Mouse (Mus musculus) ES-E14 (cell line): ENCODE results near the gene 2410131K14Rik. TPM values are rescaled to one million over a fixed set of nuclear protein-coding genes. Genes with fewer than 3 reads are reported as not detected.

Source experiments
- DNase-seq: peaks from one replicate; pipeline ENCODE4 v3.0.0-alpha.2; 2013; ENCODE audit warnings: low read depth, low spot score
- H3K27ac ChIP-seq: 2 replicates; pipeline ENCODE4 v1.5.1; 2012; ENCODE audit warnings: low read depth, mild to moderate bottlenecking, low read length, moderate library complexity, mixed read lengths; ENCODE audit not compliant: poor library complexity, insufficient read depth, severe bottlenecking
- H3K36me3 ChIP-seq: 2 replicates; pipeline ENCODE4 v1.6.1; 2012; ENCODE audit warnings: mild to moderate bottlenecking, low read length, moderate library complexity, mixed read lengths; ENCODE audit not compliant: control insufficient read depth, poor library complexity, insufficient read depth, severe bottlenecking
- H3K4me1 ChIP-seq, 2 experiments: fragments of 150-350 bp in 1 of 2; sonication (generic) in 1 of 2; 2 replicates each; pipeline ENCODE4 v1.6.1; 2012; ENCODE audit warnings: low read length in 2 of 2, mild to moderate bottlenecking in 1 of 2, mixed read lengths in 1 of 2; ENCODE audit not compliant: control insufficient read depth in 2 of 2, insufficient read depth in 2 of 2, poor library complexity in 1 of 2
- H3K4me3 ChIP-seq, 2 experiments: fragments of 150-350 bp in 1 of 2; sonication (generic) in 1 of 2; 2 replicates each; pipeline ENCODE4 v1.5.1; 2012; ENCODE audit warnings: low read length in 2 of 2, low read depth in 1 of 2, mild to moderate bottlenecking in 1 of 2, mixed read lengths in 1 of 2; ENCODE audit not compliant: insufficient read depth in 1 of 2, poor library complexity in 1 of 2, severe bottlenecking in 1 of 2
- H3K9ac ChIP-seq: 2 replicates; pipeline ENCODE4 v1.6.1; 2012; ENCODE audit warnings: low read depth, mild to moderate bottlenecking, low read length, mixed read lengths; ENCODE audit not compliant: poor library complexity, insufficient read depth, severe bottlenecking
- H3K9me3 ChIP-seq: fragments of 150-350 bp; sonication (generic); 2 replicates; pipeline ENCODE4 v1.6.1; 2012; ENCODE audit warnings: low read depth, mild to moderate bottlenecking, low read length; ENCODE audit not compliant: control insufficient read depth, insufficient read depth
- CHD2 ChIP-seq: IDR thresholded peaks from 2 replicates; pipeline ENCODE4 v1.6.1; 2014; ENCODE audit warnings: mild to moderate bottlenecking, low read depth, low read length, inconsistent platforms
- HCFC1 ChIP-seq: IDR thresholded peaks from 2 replicates; pipeline ENCODE4 v1.6.1; 2012; ENCODE audit warnings: low read length, inconsistent platforms, borderline replicate concordance; ENCODE audit not compliant: insufficient read depth
- MAFK ChIP-seq: IDR thresholded peaks from 2 replicates; pipeline ENCODE4 v1.6.1; 2014; ENCODE audit warnings: mild to moderate bottlenecking, low read depth, low read length, inconsistent platforms; ENCODE audit not compliant: insufficient read depth
- ZC3H11A ChIP-seq: IDR thresholded peaks from 2 replicates; pipeline ENCODE4 v1.6.1; 2012; ENCODE audit warnings: low read depth, mild to moderate bottlenecking, inconsistent platforms, low read length, borderline replicate concordance
- ZNF384 ChIP-seq: IDR thresholded peaks from 2 replicates; pipeline ENCODE4 v1.6.1; 2012; ENCODE audit warnings: low read depth, low read length, inconsistent platforms
- in situ Hi-C, 2 experiments: fragments of 600-800 bp; cut with MboI; formaldehyde crosslinking; loops; one replicate each; pipeline ENCODE4 v1.15.1; 2025; ENCODE audit warnings: low sequenced_read_pairs in 2 of 2, inconsistent platforms in 1 of 2; ENCODE audit not compliant: unreplicated experiment in 2 of 2
- total RNA-seq: library from RNA; depleted of rRNA; stranded (reverse); fragments of 300-350 nt; gene quantifications from 2 replicates; pipeline ENCODE4 v1.2.3, GENCODE M21; 2012

Gene 2410131K14Rik
- total RNA-seq, 1 experiment = 11.6 TPM

GRCm38 (mm10) chr5:118299720-118300400 lies 54.8 kb downstream of the 2410131K14Rik start:
- TF ChIP-seq CHD2 = no peak
- TF ChIP-seq ZNF384 = no peak
- TF ChIP-seq MAFK = no peak
- no peak for TF ChIP-seq HCFC1
- TF ChIP-seq ZC3H11A = no peak
- H3K4me1 ChIP-seq = peaks cover 2 to 6% of the 10 kb centered on the region in 2 experiments; a peak in 3 of 4 replicates
- DNase-seq = no peak
- H3K36me3 ChIP-seq = no peaks in the 10 kb centered on the region
- H3K9me3 ChIP-seq = no peaks in the 10 kb centered on the region
- no peak overlapping the region for H3K9ac ChIP-seq
- no peak overlapping the region for H3K4me3 ChIP-seq
- in situ Hi-C loops = no loop called here
- H3K27ac ChIP-seq = no peak overlapping the region

DNA sequence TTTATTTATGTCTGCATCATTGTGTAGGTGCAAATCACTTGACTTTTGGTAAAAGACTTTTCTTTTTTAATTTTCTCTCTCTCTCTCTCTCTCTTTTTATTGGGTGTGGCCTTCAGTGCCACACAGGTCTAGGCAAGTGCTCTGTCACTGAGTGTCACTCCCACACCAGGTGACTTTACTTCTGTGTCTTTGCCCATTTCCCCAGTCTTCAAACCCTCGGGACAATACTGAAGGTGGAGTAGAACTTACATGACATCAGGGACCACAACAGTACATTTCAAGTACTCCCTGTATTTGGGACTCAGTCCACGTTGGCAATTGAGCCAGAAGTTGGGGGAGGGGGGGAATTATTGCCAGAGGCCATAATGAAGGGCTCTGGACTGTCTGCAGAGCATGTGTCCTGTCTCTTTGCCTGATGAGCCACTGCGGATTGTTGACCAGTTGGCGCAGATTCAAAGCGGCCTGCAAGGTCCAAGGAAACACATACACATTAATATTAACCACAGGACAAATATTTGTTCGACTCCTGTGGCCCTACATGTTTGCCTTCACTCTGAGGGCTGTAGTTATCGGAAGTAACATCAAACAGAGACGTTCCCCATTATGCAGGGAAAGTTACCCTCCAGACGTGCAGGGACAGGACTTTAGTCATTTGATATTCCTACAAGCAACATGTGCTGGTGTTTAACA lies 57.6 kb downstream of the 2410131K14Rik start:
- H3K27ac ChIP-seq = no peak overlapping the region
- peaks cover 0 to 5% of the 10 kb centered on the region in 2 experiments; a peak in 3 of 4 replicates for H3K4me1 ChIP-seq
- no peak for DNase-seq
- in situ Hi-C loops = no loop called here
- no peak overlapping the region for H3K4me3 ChIP-seq
- TF ChIP-seq MAFK = no peak
- no peak overlapping the region for H3K9ac ChIP-seq
- no peaks in the 10 kb centered on the region for H3K36me3 ChIP-seq
- H3K9me3 ChIP-seq = no peaks in the 10 kb centered on the region

GRCm38 (mm10) chr5:118304970-118305618 lies 60.1 kb downstream of the 2410131K14Rik start:
- Histone ChIP-seq H3K4me1 (peaks cover 0 to 9% of the 10 kb centered on the region in 2 experiments; a peak in 2 of 4 replicates), H3K9me3 (no peaks in the 10 kb centered on the region), H3K36me3 (no peaks in the 10 kb centered on the region), H3K27ac (no peak overlapping the region), H3K9ac (no peak overlapping the region), H3K4me3 (no peak overlapping the region)
- no peak for DNase-seq
- in situ Hi-C loops = no loop called here
- no peak for TF ChIP-seq ZNF384
- TF ChIP-seq HCFC1 = no peak
- no peak for TF ChIP-seq CHD2
- TF ChIP-seq ZC3H11A = no peak
- TF ChIP-seq MAFK = no peak

DNA sequence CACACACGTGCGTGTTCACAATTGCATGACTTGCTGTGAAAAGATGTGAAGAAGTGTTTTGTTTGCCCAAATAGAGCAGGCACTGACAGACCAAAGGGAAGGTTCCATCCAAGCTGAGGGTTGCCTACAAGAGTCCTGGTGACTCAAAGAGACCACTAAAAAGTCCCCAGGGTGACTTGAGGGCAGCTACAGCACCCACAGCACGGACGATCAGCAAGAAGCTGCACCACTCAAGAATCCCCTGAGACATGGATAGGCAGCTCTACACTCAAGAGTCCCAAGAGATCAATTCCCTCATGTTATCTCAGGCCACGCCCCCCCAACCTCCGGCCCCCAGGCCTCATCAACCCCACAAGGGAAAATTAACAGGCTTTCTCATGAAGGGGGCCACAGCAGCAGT lies 65.4 kb downstream of the 2410131K14Rik start:
- H3K9me3 ChIP-seq = no peaks in the 10 kb centered on the region
- H3K4me3 ChIP-seq = no peak overlapping the region
- TF ChIP-seq ZNF384 (no peak), MAFK (no peak), HCFC1 (no peak), ZC3H11A (no peak), CHD2 (no peak)
- no peak for DNase-seq
- H3K36me3 ChIP-seq = no peaks in the 10 kb centered on the region
- H3K27ac ChIP-seq = no peak overlapping the region
- peaks cover 6 to 25% of the 10 kb centered on the region in 2 experiments; a peak in 3 of 4 replicates for H3K4me1 ChIP-seq
- in situ Hi-C loops = no loop called here
- no peak overlapping the region for H3K9ac ChIP-seq
